Mouse (Mus musculus) embryonic stem cell, embryonic (primary cell): ENCODE results near the gene Olfr283.
"Not testable (repeated sequence)": the region's sequence is repeated elsewhere in the genome, so short reads cannot be mapped to it uniquely, and the experiment has no call there.

Source experiments
- CTCF ChIA-PET, 4 experiments: fragments of 300-600 bp in 2 of 4; fragments of 350-600 bp in 2 of 4; sonication (Branson Sonifier 250); formaldehyde crosslinking; loops; one replicate each; lab custom pipeline; 2022; ENCODE audit warnings: inconsistent platforms in 2 of 4; lab: Charles Lee
- POLR2A ChIA-PET, 4 experiments: fragments of 300-600 bp in 2 of 4; fragments of 350-600 bp in 2 of 4; sonication (Branson Sonifier 250); formaldehyde crosslinking; loops; one replicate each; lab custom pipeline; 2022; ENCODE audit warnings: antibody characterized with exemption in 4 of 4, inconsistent platforms in 1 of 4; lab: Charles Lee

Olfr283 gene

GRCm38 (mm10) chr15:98380846-98381245 lies at the start of gene Olfr283:
TSS of gene Olfr283 (minus strand) at chr15:98380946.
- POLR2A ChIA-PET, result no interaction called here

DNA sequence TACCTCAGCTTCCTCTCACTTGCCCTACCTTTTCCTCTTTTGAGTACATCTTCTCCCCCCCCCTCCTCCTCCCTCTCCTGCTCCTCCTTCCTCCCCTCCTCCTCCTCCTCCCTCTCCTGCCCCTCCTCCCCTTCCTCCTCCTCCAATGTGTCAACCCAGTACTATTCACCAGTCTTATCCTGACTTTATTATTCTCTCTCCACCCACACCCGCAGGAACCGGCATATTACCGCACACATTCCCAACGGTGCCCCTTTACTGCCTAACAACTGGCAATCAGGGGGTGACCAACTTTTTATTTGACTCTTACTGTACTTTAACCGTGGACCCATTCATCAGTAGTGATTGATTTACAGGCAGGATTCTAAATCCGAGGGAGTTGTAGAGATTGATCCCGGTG lies 44.4 kb upstream of the Olfr283 start:
- ChIA-PET CTCF (no interaction called here), POLR2A (no interaction called here)

More at GRCm38 (mm10) chr15:98380846-98381245, at the start of gene Olfr283:
- CTCF ChIA-PET, result no interaction called here

DNA sequence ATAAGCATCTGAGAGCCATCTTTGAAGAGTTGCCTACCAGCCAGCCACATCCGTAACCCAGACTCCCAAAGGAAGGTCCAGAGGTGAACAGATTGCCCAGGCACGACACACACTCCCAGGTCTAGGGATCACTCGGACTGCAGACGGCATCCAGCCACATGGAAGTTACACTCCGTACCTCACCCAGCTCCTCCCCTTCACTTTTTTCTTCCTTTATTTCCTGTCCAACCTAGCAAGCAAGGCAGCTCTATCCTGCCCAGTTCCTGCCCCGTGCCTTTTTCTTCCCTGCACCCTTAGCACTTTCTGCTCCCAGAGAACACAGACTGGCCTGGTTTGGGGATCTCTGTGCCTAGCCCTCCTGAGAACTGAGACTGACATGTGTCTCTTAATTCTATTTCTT lies 44.0 kb upstream of the Olfr283 start:
- ChIA-PET POLR2A (no interaction called here), CTCF (interaction anchor here in 1 of 4 experiments (1.5 kb wide), 1 partner anchor 16 kb away, joined by 3 read pairs; no protein-coding TSS in a partner anchor)

- POLR2A ChIA-PET, result no interaction called here
- CTCF ChIA-PET, result interaction anchor here in 1 of 4 experiments (1.5 kb wide), 1 partner anchor 16 kb away, joined by 3 read pairs; no protein-coding TSS in a partner anchor
These were observed 43.6 kb upstream of the Olfr283 start for GRCm38 (mm10) chr15:98424326-98424725.

GRCm38 (mm10) chr15:98420897-98421296 lies 40.2 kb upstream of the Olfr283 start:
- POLR2A ChIA-PET, result no interaction called here
- CTCF ChIA-PET, result interaction anchor here in 1 of 4 experiments (2.1 kb wide), 1 partner anchor 12 kb away, joined by 7 read pairs; no protein-coding TSS in a partner anchor

DNA sequence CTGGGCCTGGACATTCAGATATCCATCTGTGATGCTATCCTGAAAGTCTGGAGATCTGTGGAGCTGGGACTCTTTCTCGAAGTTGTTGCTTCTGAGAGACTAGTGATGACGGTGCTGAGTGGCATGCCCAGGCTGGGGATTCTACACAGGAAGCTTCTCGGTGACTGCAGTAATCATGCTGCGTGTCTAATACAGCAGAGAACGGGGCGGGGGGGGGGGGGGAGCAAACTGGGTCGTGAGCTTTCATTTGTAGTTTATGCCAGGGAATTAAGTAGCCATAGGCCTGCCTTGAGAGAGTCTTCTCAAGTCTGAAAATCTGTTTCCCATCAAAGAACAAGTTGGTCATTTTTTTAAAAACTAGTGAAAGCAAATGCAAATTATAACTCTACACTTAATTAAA lies 37.4 kb upstream of the Olfr283 start:
- CTCF ChIA-PET, result interaction anchor here in 2 of 4 experiments (0.8 to 1.6 kb wide), 3 partner anchors 9 to 310 kb away, joined by 3 to 17 read pairs (median 4); no protein-coding TSS in a partner anchor
- POLR2A ChIA-PET, result interaction anchor here in 1 of 4 experiments (0.6 to 0.8 kb wide), 3 partner anchors 9 to 1326 kb away, joined by 3 to 4 read pairs (median 4); no protein-coding TSS in a partner anchor

DNA sequence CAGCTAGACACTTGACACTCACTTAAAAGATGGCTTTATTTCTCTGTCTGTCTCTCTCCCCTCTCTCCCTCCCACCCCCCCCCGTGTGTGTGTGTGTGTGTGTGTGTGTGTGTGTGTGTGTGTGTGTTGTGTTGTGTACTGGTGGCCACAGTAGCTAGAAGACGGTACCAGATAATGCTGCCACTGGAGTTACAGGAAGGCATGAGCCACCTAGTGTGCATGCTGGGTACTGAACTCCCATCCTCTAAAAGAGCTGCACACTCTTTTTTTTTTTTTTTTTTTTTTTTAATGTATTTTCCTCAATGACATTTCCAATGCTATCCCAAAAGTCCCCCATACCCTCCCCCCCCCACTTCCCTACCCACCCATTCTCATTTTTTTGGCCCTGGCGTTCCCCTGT lies 36.5 kb upstream of the Olfr283 start:
- POLR2A ChIA-PET, result not testable (repeated sequence)
- CTCF ChIA-PET, result interaction anchor here (0.5 to 1.6 kb wide), 36 partner anchors 9 to 1205 kb away, joined by 3 to 17 read pairs (median 4); partner anchors contain the start of gene Cacnb3 (in 1 of the 4)

- CTCF ChIA-PET, result interaction anchor here (0.5 to 1.6 kb wide), 23 partner anchors 8 to 1205 kb away, joined by 3 to 17 read pairs (median 4); partner anchors contain the start of gene Cacnb3 (in 1 of the 4)
- POLR2A ChIA-PET, result not testable (repeated sequence)
These were observed 36.1 kb upstream of the Olfr283 start for GRCm38 (mm10) chr15:98416802-98417201.

GRCm38 (mm10) chr15:98415996-98416395 lies 35.2 kb upstream of the Olfr283 start:
- POLR2A ChIA-PET, result no interaction called here

GRCm38 (mm10) chr15:98410249-98410648 lies 29.5 kb upstream of the Olfr283 start:
- POLR2A ChIA-PET, result interaction anchor here in 2 of 4 experiments (0.6 to 1.3 kb wide), 2 partner anchors 17 to 229 kb away, joined by 3 read pairs; no protein-coding TSS in a partner anchor
- CTCF ChIA-PET, result interaction anchor here (0.6 to 1.4 kb wide), 7 partner anchors 11 to 163 kb away, joined by 3 to 4 read pairs (median 3); no protein-coding TSS in a partner anchor

More at GRCm38 (mm10) chr15:98415996-98416395, 35.2 kb upstream of the Olfr283 start:
- CTCF ChIA-PET, result no interaction called here

DNA sequence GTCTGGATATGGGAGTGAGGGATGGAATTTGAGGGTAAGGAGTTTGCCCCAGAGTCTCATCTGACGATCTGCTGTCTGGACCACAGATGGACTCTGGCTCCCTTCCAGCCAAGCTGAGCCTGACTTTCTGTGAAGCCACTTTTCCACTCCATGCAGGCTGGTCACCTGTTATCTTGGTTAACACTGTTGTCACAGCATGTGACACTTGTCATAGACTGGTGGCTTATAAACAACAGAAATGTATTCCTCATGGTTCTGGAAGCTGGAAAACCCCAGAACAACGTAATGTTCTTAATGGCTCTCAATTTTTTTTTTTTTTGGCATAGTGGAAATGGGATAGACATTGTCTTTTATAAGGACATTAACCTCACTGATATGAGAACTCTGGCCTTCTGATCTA lies 28.9 kb upstream of the Olfr283 start:
- POLR2A ChIA-PET, result interaction anchor here in 1 of 4 experiments (0.6 to 1.3 kb wide), 3 partner anchors 8 to 316 kb away, joined by 3 to 4 read pairs (median 3); partner anchors contain the start of gene Senp1
- CTCF ChIA-PET, result interaction anchor here (0.6 to 1.5 kb wide), 8 partner anchors 10 to 1006 kb away, joined by 3 to 7 read pairs (median 4); no protein-coding TSS in a partner anchor

DNA sequence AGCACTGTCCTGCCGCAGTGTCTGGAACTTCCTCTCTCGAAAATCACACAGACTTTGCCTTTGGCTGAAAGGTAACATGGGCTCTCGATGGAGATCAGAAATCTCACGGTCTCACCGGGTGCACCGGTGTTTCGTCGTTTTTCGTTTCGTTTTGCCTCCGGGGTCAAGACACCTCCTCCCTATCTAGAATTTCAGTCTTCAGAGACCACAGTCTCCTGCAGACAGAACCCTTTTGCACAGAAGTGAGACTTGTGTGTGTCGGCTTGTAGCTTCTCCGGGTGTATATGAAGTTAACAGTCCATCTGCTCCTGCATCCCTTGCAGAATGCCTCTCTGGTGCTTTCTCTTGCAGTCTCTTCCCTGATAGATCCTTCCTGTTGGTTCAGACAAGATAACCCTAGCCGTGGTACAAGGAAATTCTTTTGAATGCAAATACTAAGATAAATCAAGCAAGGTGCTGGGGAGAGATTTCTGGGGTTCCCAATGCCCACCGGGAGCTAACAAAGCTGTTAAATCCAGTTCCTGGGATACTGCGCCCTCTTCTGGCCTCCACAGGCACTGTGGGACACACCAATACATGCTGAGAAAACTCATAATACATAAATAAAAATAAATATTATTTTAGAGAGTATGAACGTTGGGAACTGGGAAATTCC lies 27.8 kb upstream of the Olfr283 start:
- CTCF ChIA-PET, result interaction anchor here in 3 of 4 experiments (0.5 to 1.5 kb wide), 28 partner anchors 9 to 389 kb away, joined by 3 to 17 read pairs (median 3); no protein-coding TSS in a partner anchor
- POLR2A ChIA-PET, result interaction anchor here in 1 of 4 experiments (0.6 to 0.8 kb wide), 2 partner anchors 11 to 315 kb away, joined by 3 to 4 read pairs; partner anchors contain the start of gene Senp1

DNA sequence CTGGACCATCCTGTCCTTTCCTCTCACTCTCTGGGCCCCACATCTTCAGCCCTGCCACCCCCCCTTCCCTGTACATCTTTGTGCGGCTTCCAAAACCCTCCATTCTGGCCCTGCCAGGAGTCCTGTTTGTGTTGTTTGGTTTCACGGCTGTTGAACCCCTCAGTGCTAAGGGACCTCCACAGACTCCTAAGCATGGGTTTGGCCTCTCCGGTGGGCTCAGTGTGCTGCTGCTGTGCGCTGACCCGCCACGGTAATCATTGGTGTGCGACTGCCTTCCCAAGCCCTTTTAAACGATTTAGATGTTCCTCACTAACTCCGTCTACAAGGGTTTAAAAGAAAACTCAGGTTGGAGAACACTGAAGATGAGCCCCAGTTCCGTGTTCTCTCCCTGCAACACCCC lies 21.6 kb upstream of the Olfr283 start:
- POLR2A ChIA-PET, result interaction anchor here in 1 of 4 experiments (1.0 kb wide), 1 partner anchor 20 kb away, joined by 3 read pairs; no protein-coding TSS in a partner anchor
- CTCF ChIA-PET, result no interaction called here

DNA sequence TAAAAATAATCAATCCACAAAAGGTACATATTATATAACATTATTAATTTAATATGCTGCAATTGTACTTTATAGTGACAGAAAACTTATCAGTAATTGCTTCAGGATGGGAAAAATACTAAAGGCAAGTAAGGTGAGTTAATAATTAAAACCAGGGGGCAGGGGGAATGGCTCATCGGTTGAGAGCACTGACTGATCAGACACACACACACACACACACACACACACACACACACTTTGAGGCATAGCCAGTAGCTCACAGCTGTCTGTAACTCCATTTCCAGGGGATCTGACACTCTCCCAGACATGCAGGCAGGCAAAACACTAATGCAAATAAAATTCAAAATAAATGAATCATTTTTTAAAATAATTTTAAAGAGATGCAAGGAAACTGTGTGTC lies 16.4 kb upstream of the Olfr283 start:
- CTCF ChIA-PET, result interaction anchor here in 2 of 4 experiments (0.6 to 1.7 kb wide), 2 partner anchors 20 to 433 kb away, joined by 3 to 4 read pairs; partner anchors contain the start of gene Tmem106c (in 1 of the 2)
- POLR2A ChIA-PET, result interaction anchor here in 1 of 4 experiments (1.2 kb wide), 1 partner anchor 12 kb away, joined by 4 read pairs; no protein-coding TSS in a partner anchor

- ChIA-PET POLR2A (no interaction called here), CTCF (interaction anchor here in 1 of 4 experiments (1.8 kb wide), 1 partner anchor 210 kb away, joined by 4 read pairs; no protein-coding TSS in a partner anchor)
These were observed 11.1 kb upstream of the Olfr283 start for GRCm38 (mm10) chr15:98391903-98392187.

GRCm38 (mm10) chr15:98391081-98391902 lies 10.5 kb upstream of the Olfr283 start:
- CTCF ChIA-PET, result interaction anchor here in 2 of 4 experiments (0.7 to 1.8 kb wide), 3 partner anchors 210 to 357 kb away, joined by 3 to 7 read pairs (median 4); no protein-coding TSS in a partner anchor
- POLR2A ChIA-PET, result no interaction called here

- ChIA-PET POLR2A (interaction anchor here in 2 of 4 experiments (0.6 to 1.4 kb wide), 4 partner anchors 208 to 306 kb away, joined by 3 to 4 read pairs (median 3); no protein-coding TSS in a partner anchor), CTCF (interaction anchor here (0.5 to 4.2 kb wide), 29 partner anchors 9 to 535 kb away, joined by 3 to 35 read pairs (median 4); partner anchors contain the start of gene Tmem106c (in 1 of the 4))
These were observed 9.1 kb upstream of the Olfr283 start for GRCm38 (mm10) chr15:98389796-98390195.

DNA sequence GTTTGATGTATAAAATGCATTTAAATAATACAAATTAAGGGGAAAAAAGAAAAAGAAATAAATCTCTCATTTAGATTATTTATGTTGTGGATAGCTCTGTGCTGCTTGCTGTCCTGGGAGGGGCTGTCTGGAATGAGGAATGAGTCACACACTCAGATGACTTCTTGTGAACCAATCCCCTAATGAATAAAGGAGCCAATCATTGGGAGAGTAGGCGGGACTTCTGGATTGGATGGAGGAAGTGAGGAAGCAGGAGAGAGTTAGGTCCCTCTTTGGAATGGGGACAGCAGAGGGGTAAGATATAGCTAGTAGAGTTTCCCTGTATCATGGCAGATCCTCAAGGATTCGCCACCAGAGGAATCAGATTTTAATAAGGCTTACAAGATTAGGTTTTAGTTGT lies 6.9 kb upstream of the Olfr283 start:
- POLR2A ChIA-PET, result interaction anchor here in 2 of 4 experiments (1.0 to 1.1 kb wide), 3 partner anchors 10 to 443 kb away, joined by 3 read pairs; partner anchors contain the start of gene Prkag1 (in 1 of the 2)
- CTCF ChIA-PET, result interaction anchor here in 3 of 4 experiments (0.7 to 4.2 kb wide), 3 partner anchors 21 to 227 kb away, joined by 3 to 35 read pairs (median 5); no protein-coding TSS in a partner anchor
